Comparison of ENCODE assay signal across 9 mouse cellular contexts in genomic region chrX:73063512-73064414, GRCm38 (mm10). TPM values are rescaled to one million over a fixed set of nuclear protein-coding genes. Genes with fewer than 3 reads are reported as not detected.
A peak's percentile ranks its signal among the peaks of the same experiment; 100 is the strongest.
DNase-seq lines count a peak whose midpoint lies in the region; ATAC-seq lines count a peak whose summit lies in the region.
"Had no signal": no experiment of that assay in that cellular context is flagged by ENCODE, and none has a peak within 500 bp of the region (broad histone marks: within the 10 kb centered on the region; RNA-seq: fewer than 3 reads in every experiment).

No protein-coding gene starts in this region.

- WGBS in hindbrain, embryonic 16.5 days, result 33% methylated on average over 23 of the region's 24 CpGs

- peak overlapping the region; percentile 49 for H3K4me3 ChIP-seq in hindbrain, embryonic 16.5 days (ENCODE audit: low read length)
- H3K4me3 ChIP-seq: liver, embryonic 13.5 days had no signal

- H3K4me2 ChIP-seq in hindbrain, embryonic 16.5 days (ENCODE audit: low read length), result peak overlapping the region; percentile 68
- H3K4me2 ChIP-seq: liver, embryonic 13.5 days had no signal

- no peaks in the 10 kb centered on the region for H3K27me3 ChIP-seq in hindbrain, embryonic 16.5 days (replicated peaks; ENCODE audit: control insufficient read depth, insufficient read depth, low read length)

- no peaks in the 10 kb centered on the region for H3K9me3 ChIP-seq in hindbrain, embryonic 16.5 days (ENCODE audit: control insufficient read depth, low read length)
- H3K9me3 ChIP-seq: liver, embryonic 13.5 days had no signal

- peak; percentile 92 for ATAC-seq in hindbrain, embryonic 16.5 days

- H3K9ac ChIP-seq in hindbrain, embryonic 16.5 days (ENCODE audit: low read depth, low read length), result peak overlapping the region; percentile 69
- H3K9ac ChIP-seq: liver, embryonic 13.5 days had no signal

- peak overlapping the region; percentile 48 for H3K27ac ChIP-seq in hindbrain, embryonic 16.5 days (ENCODE audit: low read depth, low read length)
- H3K27ac ChIP-seq: liver, embryonic 13.5 days had no signal

- no peaks in the 10 kb centered on the region for H3K4me1 ChIP-seq in hindbrain, embryonic 16.5 days (ENCODE audit: control insufficient read depth, insufficient read depth, low read depth, low read length)
- H3K4me1 ChIP-seq: liver, embryonic 13.5 days had no signal

- peak; percentile 14 to 30 for DNase-seq in left cerebral cortex, adult 18-20 months (ENCODE audit: low spot score in 2 of 2)
- no peak for DNase-seq in left cerebral cortex, adult 11 months (ENCODE audit: low spot score)
- DNase-seq in embryo, embryonic 11 days, result peak; percentile 49
- peak; percentile 22 for DNase-seq in mesoderm, embryonic 11.5 days (ENCODE audit: low read depth, low spot score)
- DNase-seq in testis, postnatal 10 days (ENCODE audit: low spot score), result peak; percentile 40
- DNase-seq in ovary, adult 18-20 months (ENCODE audit: low spot score), result no peak
- no peak for DNase-seq in B cell, adult 2 months
- DNase-seq: liver, embryonic 13.5 days had no signal

- no peaks in the 10 kb centered on the region for H3K36me3 ChIP-seq in hindbrain, embryonic 16.5 days (ENCODE audit: control insufficient read depth, insufficient read depth, low read length)
- H3K36me3 ChIP-seq: liver, embryonic 13.5 days had no signal

RNA-seq across cellular contexts. Expression of gene Pnma3, which starts 0.8 kb away (rescaled TPM):
- 10 to 100 TPM; 15.5 to 15.9 TPM for total RNA-seq in left cerebral cortex, adult 18-20 months (2021)
- polyA plus RNA-seq in hindbrain, embryonic 16.5 days (2015; fragmentation: Nextera tagmentation; extraction: Ambion mirVana), result 4.4 and 6.6 TPM in 2 replicates
- polyA plus RNA-seq: liver, embryonic 13.5 days had no signal

RNA-seq across cellular contexts. Expression of gene Xlr4a, which starts 18.5 kb away (rescaled TPM):
- total RNA-seq in left cerebral cortex, adult 18-20 months (2021), result not detected
- 0.29 TPM in 1 of 2 replicates, not detected in the other for polyA plus RNA-seq in hindbrain, embryonic 16.5 days (2015; fragmentation: Nextera tagmentation; extraction: Ambion mirVana)

RNA-seq across cellular contexts. Expression of gene Pnma5, which starts 26.9 kb away (rescaled TPM):
- under 1 TPM; 0.21 to 0.40 TPM for total RNA-seq in left cerebral cortex, adult 18-20 months (2021)
- polyA plus RNA-seq in hindbrain, embryonic 16.5 days (2015; fragmentation: Nextera tagmentation; extraction: Ambion mirVana), result 0.16 and 0.43 TPM in 2 replicates
- polyA plus RNA-seq: liver, embryonic 13.5 days had no signal

RNA-seq across cellular contexts. Expression of gene Xlr3a, which starts 33.1 kb away (rescaled TPM):
- total RNA-seq in left cerebral cortex, adult 18-20 months (2021), result 1 to 10 TPM in 1 of 2 experiments, not detected in 1; 3.6 TPM
- 4.1 and 4.2 TPM in 2 replicates for polyA plus RNA-seq in hindbrain, embryonic 16.5 days (2015; fragmentation: Nextera tagmentation; extraction: Ambion mirVana)

RNA-seq across cellular contexts. Expression of gene Gm14685, which starts 53.1 kb away (rescaled TPM):
- 1 to 10 TPM in 1 of 2 experiments, under 1 TPM in 1; 0.94 to 2.3 TPM for total RNA-seq in left cerebral cortex, adult 18-20 months (2021)
- polyA plus RNA-seq in hindbrain, embryonic 16.5 days (2015; fragmentation: Nextera tagmentation; extraction: Ambion mirVana), result 0.72 and 1.9 TPM in 2 replicates
- polyA plus RNA-seq: liver, embryonic 13.5 days had no signal

Comparison
In these comparisons a context has a peak if more than half of its experiments do, and no peak if none do; other contexts are left out.
1. DNase-seq: peak in left cerebral cortex, adult 18-20 months (2 of 2), embryo, embryonic 11 days (single experiment), mesoderm, embryonic 11.5 days (single experiment) and testis, postnatal 10 days (single experiment); none in left cerebral cortex, adult 11 months (single experiment), ovary, adult 18-20 months (single experiment) and B cell, adult 2 months (0 of 2).